Mouse (Mus musculus): ENCODE measurements around the gene Rps3. TPM values are rescaled to one million over a fixed set of nuclear protein-coding genes. Genes with fewer than 3 reads are reported as not detected.

Rps3 gene
- polyA plus RNA-seq, 1 experiment from 2014 or later = 521 TPM

GRCm38 (mm10) chr7:99443164-99443563, 40.4 kb downstream of the Rps3 start:
- H3K4me3 ChIP-seq (replicated peaks; ENCODE audit: low read depth, low read length) = no peak overlapping the region
- H3K9ac ChIP-seq (replicated peaks; ENCODE audit: low read length) = no peak overlapping the region
- no peaks in the 10 kb centered on the region for H3K9me3 ChIP-seq (ENCODE audit: control insufficient read depth, low read length)
- H3K27ac ChIP-seq (replicated peaks; ENCODE audit: low read depth, low read length) = no peak overlapping the region
- 53% methylated on average over 5 of the region's 5 CpGs for WGBS
- H3K27me3 ChIP-seq (ENCODE audit: control insufficient read depth, insufficient read depth, low read length) = no peaks in the 10 kb centered on the region
- no peak overlapping the region for H3K4me2 ChIP-seq (ENCODE audit: low read length)
- no peak for DNase-seq
- no peak for ATAC-seq (ENCODE audit: low FRiP score, low TSS enrichment)
- H3K4me1 ChIP-seq (ENCODE audit: control insufficient read depth, insufficient read depth, low read length) = peaks cover 13% of the 10 kb centered on the region; the same call in 1 of the 2 replicates
- peaks cover 30% of the 10 kb centered on the region for H3K36me3 ChIP-seq (ENCODE audit: control insufficient read depth, insufficient read depth, low read length)

DNA sequence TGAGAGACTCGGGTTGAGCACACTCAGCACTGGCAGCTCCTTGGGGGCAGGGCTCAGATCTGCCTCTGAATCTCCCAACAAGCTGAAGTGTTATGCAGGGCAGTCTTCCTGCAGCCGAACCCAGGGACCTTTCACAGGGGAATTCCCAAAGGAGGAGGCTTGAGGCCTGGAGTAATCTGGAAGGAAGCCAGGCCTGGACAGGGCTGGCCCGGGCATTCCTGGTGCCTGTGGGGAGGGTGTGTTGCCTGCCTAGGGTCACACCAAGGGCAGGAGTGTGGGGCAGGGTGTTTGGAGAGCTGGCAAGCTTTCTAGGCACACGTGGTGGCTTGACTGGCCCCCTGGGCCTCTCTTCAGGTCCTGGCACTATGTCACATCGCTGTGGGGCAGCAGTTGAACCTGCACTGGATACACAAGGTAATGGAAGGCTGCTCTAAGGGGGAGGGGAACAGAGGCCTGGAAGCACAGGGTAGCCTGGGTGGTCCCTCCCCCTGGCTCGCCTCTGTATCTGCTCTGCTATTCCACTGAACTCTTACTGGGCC, 41.9 kb downstream of the Rps3 start:
- WGBS = 25% methylated on average over 6 of the region's 6 CpGs
- H3K9me3 ChIP-seq (ENCODE audit: control insufficient read depth, low read length) = no peaks in the 10 kb centered on the region
- no peak overlapping the region for H3K4me2 ChIP-seq (ENCODE audit: low read length)
- no peak for ATAC-seq (ENCODE audit: low FRiP score, low TSS enrichment)
- DNase-seq = no peak
- H3K27ac ChIP-seq (replicated peaks; ENCODE audit: low read depth, low read length) = no peak overlapping the region
- no peaks in the 10 kb centered on the region for H3K27me3 ChIP-seq (ENCODE audit: control insufficient read depth, insufficient read depth, low read length)
- no peak overlapping the region for H3K4me3 ChIP-seq (replicated peaks; ENCODE audit: low read depth, low read length)
- H3K9ac ChIP-seq (replicated peaks; ENCODE audit: low read length) = no peak overlapping the region; the same call in 1 of the 2 replicates
- H3K36me3 ChIP-seq (ENCODE audit: control insufficient read depth, insufficient read depth, low read length) = peaks cover 31% of the 10 kb centered on the region
- H3K4me1 ChIP-seq (ENCODE audit: control insufficient read depth, insufficient read depth, low read length) = peaks cover 13% of the 10 kb centered on the region; the same call in 1 of the 2 replicates

DNA sequence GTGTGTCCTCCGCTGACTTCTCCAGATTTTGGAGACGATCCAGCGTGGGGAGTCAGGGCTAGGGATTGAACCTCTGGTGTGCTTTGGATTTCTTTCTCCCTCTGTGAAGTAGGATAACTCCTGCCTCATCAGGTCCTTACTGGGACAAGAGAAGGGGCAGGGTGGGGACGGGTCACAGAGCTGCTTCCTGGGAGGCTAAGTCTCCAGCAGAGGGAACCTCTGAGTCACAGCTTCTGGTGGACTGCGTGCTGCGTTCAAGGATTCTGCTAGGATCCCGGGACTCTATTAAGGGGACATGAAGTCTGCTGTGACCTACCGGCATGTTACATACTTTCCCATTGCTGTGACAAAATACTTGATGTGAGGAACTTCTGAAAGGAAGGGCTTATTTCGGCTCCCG, 44.7 kb downstream of the Rps3 start:
- DNase-seq (no peak), ATAC-seq (ENCODE audit: low FRiP score, low TSS enrichment) (no peak)
- Histone ChIP-seq H3K27ac (replicated peaks; ENCODE audit: low read depth, low read length) (no peak overlapping the region), H3K4me2 (ENCODE audit: low read length) (no peak overlapping the region), H3K27me3 (ENCODE audit: control insufficient read depth, insufficient read depth, low read length) (no peaks in the 10 kb centered on the region), H3K9ac (replicated peaks; ENCODE audit: low read length) (no peak overlapping the region), H3K36me3 (ENCODE audit: control insufficient read depth, insufficient read depth, low read length) (peaks cover 24% of the 10 kb centered on the region), H3K4me3 (replicated peaks; ENCODE audit: low read depth, low read length) (no peak overlapping the region), H3K9me3 (ENCODE audit: control insufficient read depth, low read length) (no peaks in the 10 kb centered on the region), H3K4me1 (ENCODE audit: control insufficient read depth, insufficient read depth, low read length) (peaks cover 20% of the 10 kb centered on the region; the same call in 1 of the 2 replicates)
- WGBS = 67% methylated on average over 10 of the region's 10 CpGs

GRCm38 (mm10) chr7:99436530-99436929, 47.0 kb downstream of the Rps3 start:
- Histone ChIP-seq H3K9me3 (ENCODE audit: control insufficient read depth, low read length) (no peaks in the 10 kb centered on the region), H3K27me3 (ENCODE audit: control insufficient read depth, insufficient read depth, low read length) (no peaks in the 10 kb centered on the region), H3K4me3 (replicated peaks; ENCODE audit: low read depth, low read length) (no peak overlapping the region), H3K36me3 (ENCODE audit: control insufficient read depth, insufficient read depth, low read length) (peaks cover 14% of the 10 kb centered on the region), H3K4me1 (ENCODE audit: control insufficient read depth, insufficient read depth, low read length) (peaks cover 31% of the 10 kb centered on the region), H3K9ac (replicated peaks; ENCODE audit: low read length) (no peak overlapping the region), H3K27ac (replicated peaks; ENCODE audit: low read depth, low read length) (no peak overlapping the region), H3K4me2 (ENCODE audit: low read length) (no peak overlapping the region)
- DNase-seq (no peak), ATAC-seq (ENCODE audit: low FRiP score, low TSS enrichment) (no peak)
- 2% methylated on average over 4 of the region's 4 CpGs for WGBS

DNA sequence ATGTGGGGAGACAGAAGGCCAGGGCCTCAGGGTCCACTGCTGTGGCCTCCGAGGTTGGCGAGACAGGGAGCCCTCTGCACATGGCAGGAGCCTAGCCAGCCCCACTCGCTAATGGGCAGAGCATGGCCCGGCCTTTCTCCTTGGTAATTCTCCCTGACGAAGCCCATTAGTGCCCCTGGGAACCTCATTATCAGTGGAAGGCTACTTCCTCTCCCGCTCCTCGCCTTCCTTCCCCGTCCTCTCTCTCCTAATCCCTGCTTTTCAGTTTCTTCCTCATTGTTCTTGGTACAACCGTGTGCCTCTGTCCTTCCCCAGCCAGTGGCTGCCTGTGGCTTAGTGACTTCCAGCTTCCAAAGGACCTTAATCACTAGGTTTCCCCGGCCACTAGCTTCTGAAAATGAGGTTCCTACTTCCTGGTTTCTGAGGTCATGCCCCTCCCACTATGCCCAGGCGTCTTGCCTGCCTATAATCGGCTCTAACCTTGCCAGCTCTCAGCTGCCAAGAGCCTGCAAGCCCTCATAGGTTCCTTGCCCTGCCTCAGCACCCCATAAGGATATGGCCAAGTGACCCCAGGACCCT, 48.8 kb downstream of the Rps3 start:
- ATAC-seq (ENCODE audit: low FRiP score, low TSS enrichment) (peak; percentile 38; the same call in 1 of the 2 replicates), DNase-seq (peak; percentile 45)
- no peaks in the 10 kb centered on the region for H3K27me3 ChIP-seq (ENCODE audit: control insufficient read depth, insufficient read depth, low read length)
- 16% methylated on average over 12 of the region's 12 CpGs for WGBS
- H3K36me3 ChIP-seq (ENCODE audit: control insufficient read depth, insufficient read depth, low read length) = peaks cover 10% of the 10 kb centered on the region
- H3K9me3 ChIP-seq (ENCODE audit: control insufficient read depth, low read length) = no peaks in the 10 kb centered on the region
- H3K4me1 ChIP-seq (ENCODE audit: control insufficient read depth, insufficient read depth, low read length) = peaks cover 26% of the 10 kb centered on the region
- H3K4me2 ChIP-seq (ENCODE audit: low read length) = no peak overlapping the region
- no peak overlapping the region for H3K9ac ChIP-seq (replicated peaks; ENCODE audit: low read length)
- H3K4me3 ChIP-seq (replicated peaks; ENCODE audit: low read depth, low read length) = no peak overlapping the region
- peak overlapping the region; percentile 57 for H3K27ac ChIP-seq (replicated peaks; ENCODE audit: low read depth, low read length)

- 94% methylated on average over 6 of the region's 6 CpGs for WGBS
- peak overlapping the region; percentile 69; the same call in 1 of the 2 replicates for H3K27ac ChIP-seq (replicated peaks; ENCODE audit: low read depth, low read length)
- no peaks in the 10 kb centered on the region; the same call in 1 of the 2 replicates for H3K36me3 ChIP-seq (ENCODE audit: control insufficient read depth, insufficient read depth, low read length)
- H3K9ac ChIP-seq (replicated peaks; ENCODE audit: low read length) = no peak overlapping the region
- H3K27me3 ChIP-seq (ENCODE audit: control insufficient read depth, insufficient read depth, low read length) = no peaks in the 10 kb centered on the region
- DNase-seq (no peak), ATAC-seq (ENCODE audit: low FRiP score, low TSS enrichment) (no peak)
- no peak overlapping the region for H3K4me2 ChIP-seq (ENCODE audit: low read length)
- no peak overlapping the region for H3K4me3 ChIP-seq (replicated peaks; ENCODE audit: low read depth, low read length)
- peaks cover 26% of the 10 kb centered on the region for H3K4me1 ChIP-seq (ENCODE audit: control insufficient read depth, insufficient read depth, low read length)
- H3K9me3 ChIP-seq (ENCODE audit: control insufficient read depth, low read length) = no peaks in the 10 kb centered on the region
These were observed 50.7 kb downstream of the Rps3 start for GRCm38 (mm10) chr7:99432863-99433262.

GRCm38 (mm10) chr7:99432248-99432647, 51.3 kb downstream of the Rps3 start:
- no peaks in the 10 kb centered on the region for H3K27me3 ChIP-seq (ENCODE audit: control insufficient read depth, insufficient read depth, low read length)
- no peak for ATAC-seq (ENCODE audit: low FRiP score, low TSS enrichment)
- H3K4me3 ChIP-seq (replicated peaks; ENCODE audit: low read depth, low read length) = no peak overlapping the region
- no peak overlapping the region for H3K4me2 ChIP-seq (ENCODE audit: low read length)
- H3K27ac ChIP-seq (replicated peaks; ENCODE audit: low read depth, low read length) = peak overlapping the region; percentile 69
- no peak overlapping the region for H3K9ac ChIP-seq (replicated peaks; ENCODE audit: low read length)
- WGBS = 38% methylated on average over 14 of the region's 14 CpGs
- H3K9me3 ChIP-seq (ENCODE audit: control insufficient read depth, low read length) = no peaks in the 10 kb centered on the region
- peaks cover 2% of the 10 kb centered on the region; the same call in 1 of the 2 replicates for H3K36me3 ChIP-seq (ENCODE audit: control insufficient read depth, insufficient read depth, low read length)
- DNase-seq = peak; percentile 54
- peaks cover 26% of the 10 kb centered on the region for H3K4me1 ChIP-seq (ENCODE audit: control insufficient read depth, insufficient read depth, low read length)

DNA sequence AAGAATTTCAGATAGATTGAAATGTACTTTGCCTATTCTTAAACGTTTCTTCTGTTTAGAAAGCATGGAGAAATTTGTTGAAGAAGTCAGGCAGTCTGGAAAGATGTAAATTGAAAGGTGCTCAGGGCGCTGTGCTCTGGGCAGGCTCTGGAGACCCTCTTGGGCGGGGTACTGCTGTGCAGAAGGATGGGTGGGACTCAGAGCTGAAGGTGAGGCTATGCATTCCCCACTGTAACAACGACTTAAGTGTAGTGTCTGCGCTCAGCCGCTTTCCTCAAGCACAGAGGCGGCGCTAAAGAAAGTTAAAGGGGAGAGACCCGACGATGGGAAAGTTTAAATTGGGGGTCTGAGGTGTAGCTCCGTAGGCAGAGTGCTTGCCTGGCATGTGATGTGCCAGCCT, 53.3 kb downstream of the Rps3 start:
- 76% methylated on average over 11 of the region's 11 CpGs for WGBS

GRCm38 (mm10) chr7:99429786-99430185, 53.8 kb downstream of the Rps3 start:
- H3K4me3 ChIP-seq (replicated peaks; ENCODE audit: low read depth, low read length) = no peak overlapping the region
- 30% methylated on average over 6 of the region's 6 CpGs for WGBS
- peaks cover 26% of the 10 kb centered on the region for H3K4me1 ChIP-seq (ENCODE audit: control insufficient read depth, insufficient read depth, low read length)
- no peak for ATAC-seq (ENCODE audit: low FRiP score, low TSS enrichment)
- peak overlapping the region; percentile 41; the same call in 1 of the 2 replicates for H3K27ac ChIP-seq (replicated peaks; ENCODE audit: low read depth, low read length)
- DNase-seq = peak; percentile 71
- H3K36me3 ChIP-seq (ENCODE audit: control insufficient read depth, insufficient read depth, low read length) = peaks cover 5% of the 10 kb centered on the region; the same call in 1 of the 2 replicates
- no peaks in the 10 kb centered on the region for H3K27me3 ChIP-seq (ENCODE audit: control insufficient read depth, insufficient read depth, low read length)
- H3K9me3 ChIP-seq (ENCODE audit: control insufficient read depth, low read length) = no peaks in the 10 kb centered on the region
- no peak overlapping the region for H3K9ac ChIP-seq (replicated peaks; ENCODE audit: low read length)
- no peak overlapping the region for H3K4me2 ChIP-seq (ENCODE audit: low read length)

More for the DNA sequence above, 53.3 kb downstream of the Rps3 start:
- no peaks in the 10 kb centered on the region for H3K9me3 ChIP-seq (ENCODE audit: control insufficient read depth, low read length)
- H3K9ac ChIP-seq (replicated peaks; ENCODE audit: low read length) = no peak overlapping the region
- peak overlapping the region; percentile 41; the same call in 1 of the 2 replicates for H3K27ac ChIP-seq (replicated peaks; ENCODE audit: low read depth, low read length)
- peaks cover 5% of the 10 kb centered on the region; the same call in 1 of the 2 replicates for H3K36me3 ChIP-seq (ENCODE audit: control insufficient read depth, insufficient read depth, low read length)
- no peaks in the 10 kb centered on the region for H3K27me3 ChIP-seq (ENCODE audit: control insufficient read depth, insufficient read depth, low read length)
- no peak for DNase-seq
- no peak overlapping the region for H3K4me2 ChIP-seq (ENCODE audit: low read length)
- ATAC-seq (ENCODE audit: low FRiP score, low TSS enrichment) = no peak
- H3K4me1 ChIP-seq (ENCODE audit: control insufficient read depth, insufficient read depth, low read length) = peaks cover 26% of the 10 kb centered on the region
- H3K4me3 ChIP-seq (replicated peaks; ENCODE audit: low read depth, low read length) = no peak overlapping the region

Measured in midbrain, embryonic 14.5 days (tissue).